In the genomic region with DNA sequence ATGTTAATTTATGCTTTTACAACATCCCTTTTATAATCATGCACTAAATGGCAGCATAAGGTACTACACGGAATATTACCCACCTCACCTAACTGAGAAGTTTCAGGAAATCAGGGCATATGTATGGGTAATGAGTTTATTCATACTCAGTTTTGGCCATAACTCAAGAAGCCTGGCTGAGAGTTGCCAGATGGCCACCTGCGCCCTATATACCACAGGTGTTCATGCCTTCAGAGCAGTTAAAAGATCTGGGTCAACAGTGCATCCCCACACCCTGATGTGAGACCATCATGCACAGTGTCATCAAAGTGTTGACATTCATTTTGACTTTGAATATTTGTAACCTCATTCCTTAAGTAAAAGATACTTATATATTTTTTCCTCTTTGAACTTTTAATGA, we compare ENCODE assay signal across 22 mouse cellular contexts.
DNase-seq lines count a peak whose midpoint lies in the region; ATAC-seq and TF ChIP-seq lines count a peak whose summit lies in the region.
"Had no signal": no experiment of that assay in that cellular context is flagged by ENCODE, and none has a peak within 500 bp of the region (broad histone marks: within the 10 kb centered on the region; RNA-seq: fewer than 3 reads in every experiment).

No protein-coding gene starts in this region.

- H3K4me1 ChIP-seq in hindbrain, postnatal 0 days (ENCODE audit: insufficient read depth, low read length) = no peaks in the 10 kb centered on the region
- H3K4me1 ChIP-seq in hindbrain, embryonic 11.5 days (replicated peaks; ENCODE audit: control insufficient read depth, insufficient read depth, low read length) = no peaks in the 10 kb centered on the region
- H3K4me1 ChIP-seq: forebrain, embryonic 12.5 days; hindbrain, embryonic 10.5 days; limb, embryonic 13.5 days; liver, embryonic 13.5 days; lung, embryonic 15.5 days; midbrain, embryonic 13.5 days had no signal

- no peaks in the 10 kb centered on the region for H3K9me3 ChIP-seq in hindbrain, postnatal 0 days (ENCODE audit: low read length)
- no peaks in the 10 kb centered on the region for H3K9me3 ChIP-seq in hindbrain, embryonic 11.5 days (ENCODE audit: control insufficient read depth, low read length)
- H3K9me3 ChIP-seq: forebrain, embryonic 12.5 days; G1E; hindbrain, embryonic 10.5 days; limb, embryonic 13.5 days; liver, embryonic 13.5 days; lung, embryonic 15.5 days; midbrain, embryonic 13.5 days had no signal

- ATAC-seq in hindbrain, postnatal 0 days = peak; percentile 58; the same call in 1 of the 2 replicates
- no peak for ATAC-seq in hindbrain, embryonic 11.5 days (ENCODE audit: low FRiP score)
- peak; percentile 98 for ATAC-seq in cerebellum, adult (ENCODE audit: insufficient number of reproducible peaks, low FRiP score, low TSS enrichment)
- ATAC-seq: activated CD4-positive, CD25-positive, alpha-beta regulatory T cell, adult 4 months; midbrain, embryonic 13.5 days had no signal

- H3K4me2 ChIP-seq in hindbrain, postnatal 0 days (ENCODE audit: low read depth, low read length) = no peak overlapping the region
- no peak overlapping the region for H3K4me2 ChIP-seq in hindbrain, embryonic 11.5 days (replicated peaks; ENCODE audit: low read depth, low read length)
- H3K4me2 ChIP-seq: forebrain, embryonic 12.5 days; limb, embryonic 13.5 days; liver, embryonic 13.5 days; lung, embryonic 15.5 days; midbrain, embryonic 13.5 days had no signal

- no peak overlapping the region for H3K4me3 ChIP-seq in hindbrain, postnatal 0 days (ENCODE audit: low read length)
- H3K4me3 ChIP-seq in hindbrain, embryonic 11.5 days (ENCODE audit: low read depth, low read length) = no peak overlapping the region
- H3K4me3 ChIP-seq: forebrain, embryonic 12.5 days; hindbrain, embryonic 10.5 days; limb, embryonic 13.5 days; liver, embryonic 13.5 days; lung, embryonic 15.5 days; midbrain, embryonic 13.5 days; myocyte had no signal

- H3K36me3 ChIP-seq in hindbrain, postnatal 0 days (ENCODE audit: insufficient read depth, low read length) = no peaks in the 10 kb centered on the region
- no peaks in the 10 kb centered on the region for H3K36me3 ChIP-seq in hindbrain, embryonic 11.5 days (ENCODE audit: control insufficient read depth, insufficient read depth, low read length)
- H3K36me3 ChIP-seq: forebrain, embryonic 12.5 days; G1E; hindbrain, embryonic 10.5 days; limb, embryonic 13.5 days; liver, embryonic 13.5 days; lung, embryonic 15.5 days; midbrain, embryonic 13.5 days had no signal

- DNase-seq in hindbrain, postnatal 0 days (ENCODE audit: low spot score) = peak; percentile 53
- no peak for DNase-seq in hindbrain, embryonic 11.5 days (ENCODE audit: low spot score)
- DNase-seq in cerebellum, adult 9-10 months = peak; percentile 92
- DNase-seq in thymus, postnatal 14 days = peak; percentile 16
- DNase-seq in frontal cortex, postnatal 14 days (ENCODE audit: low spot score in 2 of 2) = no peak
- no peak for DNase-seq in kidney, adult 18-20 months
- DNase-seq: adrenal gland, postnatal 10 days; gastrocnemius, postnatal 36 days; kidney, postnatal 36 days; layer of hippocampus, adult 9-11 months; liver, embryonic 13.5 days; spleen, adult 18-20 months had no signal

- no peak for TF ChIP-seq CTCF in hindbrain, postnatal 0 days (IDR thresholded peaks at IDR 0.05; ENCODE audit: low read depth)

- H3K9ac ChIP-seq in hindbrain, postnatal 0 days (replicated peaks; ENCODE audit: low read length) = no peak overlapping the region
- no peak overlapping the region for H3K9ac ChIP-seq in hindbrain, embryonic 11.5 days (ENCODE audit: low read depth, low read length)
- H3K9ac ChIP-seq: forebrain, embryonic 12.5 days; limb, embryonic 13.5 days; liver, embryonic 13.5 days; lung, embryonic 15.5 days; midbrain, embryonic 13.5 days had no signal

- whole genome bisulfite sequencing in hindbrain, postnatal 0 days = 83% methylated on average over 2 of the region's 2 CpGs
- WGBS in hindbrain, embryonic 11.5 days = 90% methylated on average over 2 of the region's 2 CpGs

- H3K27me3 ChIP-seq in hindbrain, postnatal 0 days (ENCODE audit: insufficient read depth, low read length) = no peaks in the 10 kb centered on the region
- H3K27me3 ChIP-seq in hindbrain, embryonic 11.5 days (ENCODE audit: control insufficient read depth, insufficient read depth, low read length) = no peaks in the 10 kb centered on the region
- H3K27me3 ChIP-seq: forebrain, embryonic 12.5 days; limb, embryonic 13.5 days; liver, embryonic 13.5 days; lung, embryonic 15.5 days; midbrain, embryonic 13.5 days had no signal

- H3K27ac ChIP-seq in hindbrain, postnatal 0 days = no peak overlapping the region
- no peak overlapping the region for H3K27ac ChIP-seq in hindbrain, embryonic 11.5 days (ENCODE audit: low read depth, low read length)
- H3K27ac ChIP-seq: forebrain, embryonic 12.5 days; hindbrain, embryonic 10.5 days; limb, embryonic 13.5 days; liver, embryonic 13.5 days; lung, embryonic 15.5 days; macrophage; midbrain, embryonic 13.5 days had no signal

Comparison
In these comparisons a context has a peak if more than half of its experiments do, and no peak if none do; other contexts are left out.
1. DNase-seq: peak in hindbrain, postnatal 0 days (single experiment), cerebellum, adult 9-10 months (single experiment) and thymus, postnatal 14 days (single experiment); none in hindbrain, embryonic 11.5 days (single experiment), frontal cortex, postnatal 14 days (0 of 2) and kidney, adult 18-20 months (single experiment).